Mouse (Mus musculus) layer of hippocampus, adult 6 months (tissue): ENCODE measurements around the gene Ppp2r3d. TPM values are rescaled to one million over a fixed set of nuclear protein-coding genes. Genes with fewer than 3 reads are reported as not detected.

Experiments used
- long read RNA-seq, 2 experiments: library from polyadenylated mRNA; unstranded; transcript quantifications; one replicate each; pipeline ENCODE4 v2.0.0; 2019 to 2020
- polyA plus RNA-seq: library from polyadenylated mRNA; unstranded; fragments of <200 nt; fragmentation: Nextera tagmentation; gene quantifications from 2 replicates; pipeline ENCODE4 v1.2.3, GENCODE M21; 2021

Ppp2r3d gene
- 23.8 and 31.0 TPM in 2 replicates for polyA plus RNA-seq
- long read RNA-seq, experiment 1, partial matches to known transcripts, result 0 of 3 reads
- long read RNA-seq, experiment 1, other reads (novel, unspliced or antisense), result 0 of 3 reads
- long read RNA-seq, experiment 2, partial matches to known transcripts, result 0 of 4 reads
- long read RNA-seq, experiment 2, other reads (novel, unspliced or antisense), result 0 of 4 reads

DNA sequence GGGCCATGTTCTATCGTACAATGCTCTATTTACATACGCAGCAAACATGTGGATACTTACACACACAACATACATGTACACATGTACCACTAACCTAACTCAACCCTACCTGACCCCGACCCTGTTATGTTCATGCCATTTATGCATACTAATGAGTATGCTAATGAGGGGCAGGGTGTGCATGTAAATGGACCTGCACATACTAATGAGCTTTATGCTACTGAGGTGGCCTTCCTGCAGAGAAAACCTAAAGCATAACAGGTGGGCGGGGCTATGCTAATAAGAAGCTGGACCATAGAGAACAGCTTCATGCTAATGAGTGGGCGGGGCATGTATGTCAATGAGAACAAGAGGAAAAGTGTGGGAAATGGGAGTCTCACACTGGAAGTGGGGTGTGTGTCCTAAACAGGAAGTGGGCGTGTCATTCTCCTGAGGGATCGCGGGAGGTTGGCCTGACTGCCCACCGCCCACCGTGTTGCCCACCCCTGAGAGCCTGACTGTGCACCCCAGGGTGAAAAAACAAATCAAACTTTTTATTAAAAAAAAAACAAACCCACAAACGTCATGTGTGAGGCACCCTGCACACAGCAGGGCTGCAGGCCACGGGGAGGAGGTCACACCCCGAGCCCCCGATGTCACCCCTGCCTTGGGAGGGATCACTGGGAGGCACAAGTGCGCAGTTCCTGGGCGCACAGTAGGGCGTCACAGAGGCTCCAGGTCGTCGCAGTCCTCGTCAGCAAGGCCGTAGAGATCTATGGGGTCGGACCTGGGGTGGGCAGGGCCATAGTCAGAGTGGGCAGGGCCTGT lies at the start of gene Ppp2r3d:
Gene Ppp2r3d (minus strand): TSS at position 803 of the 807 bp plus-strand sequence.

DNA sequence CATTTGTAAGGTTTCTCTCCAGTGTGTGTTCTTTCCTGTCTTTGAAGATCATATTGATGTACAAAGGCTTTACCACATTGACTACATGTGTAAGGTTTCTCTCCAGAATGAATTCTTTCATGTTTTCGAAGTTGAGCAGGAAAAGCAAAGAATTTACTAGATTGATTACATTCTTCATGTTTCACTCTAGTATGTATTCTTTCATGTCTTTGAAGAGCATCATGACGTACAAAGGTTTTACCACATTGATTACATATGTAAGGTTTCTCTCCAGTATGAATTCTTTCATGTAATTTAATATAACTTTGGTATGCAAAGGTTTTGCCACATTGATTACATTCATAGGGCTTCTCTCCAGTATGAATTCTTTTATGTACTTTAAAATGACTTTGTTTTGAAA lies 17.0 kb upstream of the Ppp2r3d start, which contains the start of gene Gm21836:
Gene Gm21836 (minus strand): TSS at position 101 of the 400 bp plus-strand sequence.

Other genes starting within 250 kb of the Ppp2r3d start
- 8.5 and 11.7 TPM in 2 replicates for gene 2010315B03Rik, start 164.2 kb downstream of the Ppp2r3d start, polyA plus RNA-seq
- not detected in 2 replicates for gene Gm21836, start 16.9 kb upstream of the Ppp2r3d start, polyA plus RNA-seq